Mouse (Mus musculus) cerebellum, adult 2 months (tissue): Measurements from ENCODE around the gene Dennd4b.

ENCODE experiments used
- CTCF ChIP-seq: fragments of 200-500 bp; IDR thresholded peaks from 2 replicates; pipeline ENCODE4 v1.5.1; 2011; ENCODE audit warnings: low read depth, mild to moderate bottlenecking, control low read depth, low read length, moderate library complexity, borderline replicate concordance; ENCODE audit not compliant: insufficient read depth
- POLR2A ChIP-seq: fragments of 200-500 bp; IDR thresholded peaks from 2 replicates; pipeline ENCODE4 v1.6.1; 2011; ENCODE audit warnings: low read length, control low read depth, borderline replicate concordance; ENCODE audit not compliant: insufficient read depth

GRCm38 (mm10) chr3:90255194-90255565 is 9.8 kb upstream of the Dennd4b start:
- no peak for TF ChIP-seq CTCF
- TF ChIP-seq POLR2A = no peak
